12 mouse cellular contexts compared by ENCODE assay signal in the genomic region with DNA sequence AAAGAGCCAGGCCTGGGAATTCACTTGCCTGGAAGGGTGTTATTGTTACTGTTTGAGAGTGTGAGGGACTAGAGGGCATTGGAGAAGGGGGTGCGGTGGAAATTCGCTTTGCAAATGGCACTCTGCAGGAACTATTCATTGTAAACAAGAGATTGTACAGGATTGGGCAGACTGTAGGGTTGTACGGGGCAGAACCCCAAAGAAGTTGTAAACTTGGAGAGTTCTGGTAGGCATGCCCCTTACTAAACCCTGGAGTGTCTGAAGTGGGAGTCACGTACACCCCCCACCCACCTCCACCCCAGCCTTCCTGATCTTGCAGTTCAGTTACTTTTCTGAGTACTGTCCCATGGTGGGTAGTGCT.
DNase-seq lines count a peak whose midpoint lies in the region; ATAC-seq and TF ChIP-seq lines count a peak whose summit lies in the region.
"Had no signal": no experiment of that assay in that cellular context is flagged by ENCODE, and none has a peak within 500 bp of the region (broad histone marks: within the 10 kb centered on the region; RNA-seq: fewer than 3 reads in every experiment).

No protein-coding gene starts in this region.

- no peak overlapping the region for H3K4me2 ChIP-seq in hindbrain, embryonic 11.5 days (replicated peaks; ENCODE audit: low read depth, low read length)
- no peak overlapping the region for H3K4me2 ChIP-seq in midbrain, embryonic 11.5 days
- no peak overlapping the region for H3K4me2 ChIP-seq in lung, postnatal 0 days (replicated peaks; ENCODE audit: low read depth, low read length)

- no peak for TF ChIP-seq EP300 in lung, postnatal 0 days (IDR thresholded peaks at IDR 0.05)

- no peak overlapping the region for H3K27ac ChIP-seq in hindbrain, embryonic 11.5 days (ENCODE audit: low read depth, low read length)
- no peak overlapping the region for H3K27ac ChIP-seq in hindbrain, embryonic 10.5 days
- peak overlapping the region; percentile 0; the same call in 1 of the 2 replicates for H3K27ac ChIP-seq in midbrain, embryonic 11.5 days (ENCODE audit: low read depth, low read length)
- no peak overlapping the region for H3K27ac ChIP-seq in lung, postnatal 0 days (ENCODE audit: low read length)

- H3K4me3 ChIP-seq in hindbrain, embryonic 11.5 days (ENCODE audit: low read depth, low read length): no peak overlapping the region
- no peak overlapping the region for H3K4me3 ChIP-seq in hindbrain, embryonic 10.5 days
- H3K4me3 ChIP-seq in midbrain, embryonic 11.5 days (ENCODE audit: low read depth, low read length): no peak overlapping the region
- no peak overlapping the region for H3K4me3 ChIP-seq in lung, postnatal 0 days (ENCODE audit: low read depth, low read length)

- no peaks in the 10 kb centered on the region for H3K36me3 ChIP-seq in hindbrain, embryonic 11.5 days (ENCODE audit: control insufficient read depth, insufficient read depth, low read length)
- H3K36me3 ChIP-seq in hindbrain, embryonic 10.5 days: no peaks in the 10 kb centered on the region
- H3K36me3 ChIP-seq in midbrain, embryonic 11.5 days (ENCODE audit: control insufficient read depth, insufficient read depth, low read length): no peaks in the 10 kb centered on the region
- no peaks in the 10 kb centered on the region for H3K36me3 ChIP-seq in lung, postnatal 0 days (ENCODE audit: insufficient read depth, low read length)

- no peaks in the 10 kb centered on the region for H3K27me3 ChIP-seq in hindbrain, embryonic 11.5 days (ENCODE audit: control insufficient read depth, insufficient read depth, low read length)
- peaks cover 15% of the 10 kb centered on the region; the same call in 1 of the 2 replicates for H3K27me3 ChIP-seq in hindbrain, embryonic 10.5 days (ENCODE audit: insufficient read depth, poor library complexity, severe bottlenecking)
- no peaks in the 10 kb centered on the region for H3K27me3 ChIP-seq in midbrain, embryonic 11.5 days (ENCODE audit: control insufficient read depth, insufficient read depth, low read length)
- H3K27me3 ChIP-seq in lung, postnatal 0 days (replicated peaks; ENCODE audit: insufficient read depth, low read length): no peaks in the 10 kb centered on the region

- WGBS in hindbrain, embryonic 11.5 days: 33% methylated on average over 4 of the region's 4 CpGs
- WGBS in hindbrain, embryonic 10.5 days: 29% methylated on average over 4 of the region's 4 CpGs
- WGBS in midbrain, embryonic 11.5 days: 39% methylated on average over 4 of the region's 4 CpGs
- WGBS in lung, postnatal 0 days: 45% methylated on average over 4 of the region's 4 CpGs

- no peaks in the 10 kb centered on the region for H3K4me1 ChIP-seq in hindbrain, embryonic 11.5 days (replicated peaks; ENCODE audit: control insufficient read depth, insufficient read depth, low read length)
- peaks cover 15% of the 10 kb centered on the region for H3K4me1 ChIP-seq in hindbrain, embryonic 10.5 days (replicated peaks)
- 0 out of 2 replicates have a peak, but pooled peaks cover 5% of the 10 kb centered on the region for H3K4me1 ChIP-seq in midbrain, embryonic 11.5 days (ENCODE audit: control insufficient read depth, insufficient read depth, low read length)
- H3K4me1 ChIP-seq in lung, postnatal 0 days (ENCODE audit: insufficient read depth, low read depth, low read length): no peaks in the 10 kb centered on the region

- DNase-seq in hindbrain, embryonic 11.5 days (ENCODE audit: low spot score): no peak
- DNase-seq in hindbrain, embryonic 10.5 days (ENCODE audit: low spot score): no peak
- DNase-seq in retina, embryonic 14.5 days (ENCODE audit: low spot score): peak; percentile 20
- DNase-seq in retina, postnatal 1 day: no peak
- no peak for DNase-seq in midbrain, embryonic 11.5 days (ENCODE audit: low spot score, missing footprints)
- DNase-seq in urinary bladder, postnatal 4 days (ENCODE audit: low spot score in 2 of 2): no peak
- no peak for DNase-seq in lung, postnatal 0 days (ENCODE audit: low spot score)
- DNase-seq: gastrocnemius, postnatal 25 days; heart, postnatal 10 days; kidney, postnatal 14 days had no signal

- no peaks in the 10 kb centered on the region for H3K9me3 ChIP-seq in hindbrain, embryonic 11.5 days (ENCODE audit: control insufficient read depth, low read length)
- H3K9me3 ChIP-seq in hindbrain, embryonic 10.5 days: no peaks in the 10 kb centered on the region
- no peaks in the 10 kb centered on the region for H3K9me3 ChIP-seq in midbrain, embryonic 11.5 days (ENCODE audit: control insufficient read depth, low read length)
- no peaks in the 10 kb centered on the region for H3K9me3 ChIP-seq in lung, postnatal 0 days (ENCODE audit: low read length)

- TF ChIP-seq CTCF in lung, postnatal 0 days (IDR thresholded peaks at IDR 0.05): no peak

- ATAC-seq in hindbrain, embryonic 11.5 days (ENCODE audit: low FRiP score): peak; percentile 10; the same call in 1 of the 2 replicates
- ATAC-seq in midbrain, embryonic 11.5 days (ENCODE audit: low FRiP score): peak; percentile 30
- no peak for ATAC-seq in erythroid progenitor cell, adult 5-6 weeks (replicated peaks; ENCODE audit: low FRiP score, poor library complexity, severe bottlenecking)
- ATAC-seq in lung, postnatal 0 days: no peak
- ATAC-seq: Patski had no signal

- no peak overlapping the region for H3K9ac ChIP-seq in hindbrain, embryonic 11.5 days (ENCODE audit: low read depth, low read length)
- H3K9ac ChIP-seq in midbrain, embryonic 11.5 days (ENCODE audit: low read length): no peak overlapping the region
- H3K9ac ChIP-seq in lung, postnatal 0 days (replicated peaks; ENCODE audit: low read depth): no peak overlapping the region

Comparison
In these comparisons a context has a peak if more than half of its experiments do, and no peak if none do; other contexts are left out.
1. ATAC-seq: peak in hindbrain, embryonic 11.5 days (single experiment) and midbrain, embryonic 11.5 days (single experiment); none in erythroid progenitor cell, adult 5-6 weeks (single experiment) and lung, postnatal 0 days (single experiment).